Mouse (Mus musculus) kidney, adult 2 months (tissue): Measurements from ENCODE around the gene Sar1a. TPM values are rescaled to one million over a fixed set of nuclear protein-coding genes. Genes with fewer than 3 reads are reported as not detected.

ENCODE experiments used
- DNase-seq: peaks from one replicate; pipeline ENCODE4 v3.0.0; 2021
- H3K27ac ChIP-seq: fragments of 200-500 bp; 2 replicates; pipeline ENCODE4 v1.5.1; 2012; ENCODE audit warnings: low read depth, low read length, control low read depth, inconsistent platforms; ENCODE audit not compliant: insufficient read depth
- H3K27me3 ChIP-seq: fragments of 200-500 bp; replicated peaks from 2 replicates; pipeline ENCODE4 v1.6.1; 2012; ENCODE audit warnings: mild to moderate bottlenecking, moderate library complexity, low read length, inconsistent platforms; ENCODE audit not compliant: control insufficient read depth, insufficient read depth
- H3K36me3 ChIP-seq: fragments of 200-500 bp; 2 replicates; pipeline ENCODE4 v1.6.1; 2012; ENCODE audit warnings: mild to moderate bottlenecking, moderate library complexity, low read length, inconsistent platforms; ENCODE audit not compliant: control insufficient read depth, insufficient read depth
- H3K4me1 ChIP-seq: fragments of 200-500 bp; 2 replicates; pipeline ENCODE4 v1.6.1; 2011; ENCODE audit warnings: low read length; ENCODE audit not compliant: control insufficient read depth, insufficient read depth
- H3K4me3 ChIP-seq: fragments of 200-500 bp; 2 replicates; pipeline ENCODE4 v1.5.1; 2011; ENCODE audit warnings: mild to moderate bottlenecking, low read depth, low read length, control low read depth; ENCODE audit not compliant: insufficient read depth
- CTCF ChIP-seq: fragments of 200-500 bp; conservative IDR thresholded peaks from 2 replicates; pipeline ENCODE4 v1.5.1; 2011; ENCODE audit warnings: low read depth, mild to moderate bottlenecking, control low read depth, low read length, moderate library complexity, mixed read lengths; ENCODE audit not compliant: insufficient read depth, insufficient read length
- POLR2A ChIP-seq: fragments of 200-500 bp; IDR thresholded peaks from one replicate; pipeline ENCODE4 v1.6.1; 2011; ENCODE audit warnings: low read depth, low read length, control low read depth
- WGBS: fragments of 180-500 bp; shearing (Covaris S2); methylation state at CpG from one replicate; pipeline ENCODE4 v1.1.7; 2018; 5-methylcytosine and 5-hydroxymethylcytosine counted together
- polyA plus RNA-seq: library from polyadenylated mRNA; depleted of rRNA; stranded (reverse); fragments of >200 nt; gene quantifications from 2 replicates; pipeline ENCODE4 v1.2.3, GENCODE M21; 2012; rRNA removed

Sar1a gene
- polyA plus RNA-seq, result 64.3 and 67.7 TPM in 2 replicates

DNA sequence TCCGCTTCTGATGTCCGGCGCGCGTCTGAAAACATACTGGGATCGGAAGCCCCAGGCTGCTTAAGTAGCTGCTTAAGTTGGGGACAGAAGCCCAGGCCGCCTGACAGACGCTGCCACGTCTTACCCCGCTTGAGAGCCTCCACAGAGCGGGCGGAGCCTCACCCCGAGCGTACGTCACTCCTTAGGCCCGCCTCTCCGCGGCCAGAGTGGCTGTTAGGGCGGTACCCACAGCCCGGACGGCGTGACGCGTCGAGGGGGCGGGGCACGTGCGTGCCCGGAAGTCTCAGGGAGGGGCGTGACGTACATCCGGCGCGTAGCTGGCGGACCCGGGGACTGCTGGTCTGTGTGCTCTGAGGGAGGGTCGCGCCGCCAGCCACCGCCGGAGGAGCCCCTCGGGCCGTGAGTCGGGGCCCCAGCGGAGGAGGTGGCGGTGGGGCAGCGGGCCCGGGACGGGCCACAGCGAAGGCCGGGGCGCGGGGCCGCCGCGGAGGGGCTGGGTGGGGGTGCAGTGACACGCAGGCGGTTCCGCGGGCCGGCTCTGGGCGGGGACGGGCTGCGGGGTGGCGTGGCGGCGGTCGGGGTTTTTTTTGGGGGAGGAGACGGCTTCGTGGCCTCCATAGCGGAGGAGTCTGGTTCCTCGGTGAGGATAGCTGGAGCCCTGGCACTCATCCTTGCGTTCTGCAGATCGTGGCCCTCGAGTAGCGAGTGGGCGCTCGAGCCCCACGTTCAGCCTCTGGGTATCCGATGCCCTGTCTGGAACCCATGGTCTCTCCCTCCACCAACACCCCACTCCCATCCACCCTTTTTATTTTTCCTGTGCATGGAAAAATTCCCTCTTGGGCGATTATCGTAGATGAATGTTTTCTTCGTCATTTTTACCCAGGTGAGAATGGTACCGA is at the start of gene Sar1a:
Sar1a (plus strand) TSS at position 285 of the 899 bp plus-strand sequence.
- Histone ChIP-seq H3K4me1 (no peaks in the 10 kb centered on the region), H3K27me3 (no peaks in the 10 kb centered on the region), H3K27ac (peak within 1 kb of the TSS; percentile 86), H3K4me3 (peak within 1 kb of the TSS; percentile 66), H3K36me3 (no peaks in the 10 kb centered on the region)
- peak; percentile 76 for TF ChIP-seq POLR2A
- no peak for TF ChIP-seq CTCF
- 2% methylated on average over 82 of the region's 84 CpGs for WGBS
- peak; percentile 99 for DNase-seq

DNA sequence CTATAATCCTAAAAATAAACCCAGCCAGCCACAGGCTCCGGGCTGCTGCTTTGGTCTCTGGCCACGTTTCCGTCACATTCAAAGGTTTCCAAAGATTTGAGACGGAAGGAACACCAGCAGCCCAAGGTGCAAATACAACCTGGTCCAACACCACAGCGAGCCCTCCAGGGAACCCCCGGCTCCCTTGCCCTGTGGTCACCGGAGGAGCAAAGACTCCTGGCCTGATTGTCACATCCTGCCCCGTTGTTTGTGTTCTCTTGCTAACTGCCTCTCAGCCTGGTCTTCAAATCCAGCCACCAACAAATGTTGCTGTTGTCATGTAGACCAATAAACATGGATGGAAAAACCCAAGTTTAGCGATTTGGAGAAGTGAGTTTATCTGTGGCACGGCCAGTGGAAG is 47.7 kb upstream of the Sar1a start:
- DNase-seq, result no peak
- TF ChIP-seq CTCF (no peak), POLR2A (no peak)
- WGBS, result 58% methylated on average over 10 of the region's 10 CpGs

DNA sequence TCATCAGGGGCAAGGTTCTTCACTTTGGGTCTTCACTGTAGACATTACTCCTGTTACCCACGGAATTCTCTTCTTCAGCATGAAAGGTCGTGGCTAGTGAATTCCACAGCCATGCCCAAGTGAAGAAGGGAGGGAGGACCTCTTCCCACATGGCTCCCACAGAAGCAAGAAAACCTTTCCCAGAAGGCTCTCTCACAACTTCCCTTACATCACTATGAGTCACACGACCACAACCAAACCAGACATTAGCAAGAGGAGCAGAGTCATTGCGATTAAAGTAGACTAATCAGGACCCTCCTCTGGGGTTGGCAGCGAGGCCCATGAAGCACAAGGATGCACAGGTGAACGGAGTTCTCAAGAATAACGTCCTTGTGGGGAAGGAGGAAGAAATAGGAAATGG is 43.0 kb upstream of the Sar1a start:
- 78% methylated on average over 7 of the region's 7 CpGs for WGBS
- no peaks in the 10 kb centered on the region for H3K4me1 ChIP-seq
- DNase-seq, result no peak
- no peak overlapping the region for H3K4me3 ChIP-seq
- no peak overlapping the region for H3K27ac ChIP-seq
- H3K36me3 ChIP-seq, result no peaks in the 10 kb centered on the region
- no peaks in the 10 kb centered on the region for H3K27me3 ChIP-seq
- TF ChIP-seq POLR2A (no peak), CTCF (no peak)

More for the DNA sequence above, 47.7 kb upstream of the Sar1a start:
- H3K27me3 ChIP-seq, result no peaks in the 10 kb centered on the region
- no peaks in the 10 kb centered on the region for H3K36me3 ChIP-seq
- no peak overlapping the region for H3K27ac ChIP-seq
- no peaks in the 10 kb centered on the region for H3K4me1 ChIP-seq
- no peak overlapping the region for H3K4me3 ChIP-seq

DNA sequence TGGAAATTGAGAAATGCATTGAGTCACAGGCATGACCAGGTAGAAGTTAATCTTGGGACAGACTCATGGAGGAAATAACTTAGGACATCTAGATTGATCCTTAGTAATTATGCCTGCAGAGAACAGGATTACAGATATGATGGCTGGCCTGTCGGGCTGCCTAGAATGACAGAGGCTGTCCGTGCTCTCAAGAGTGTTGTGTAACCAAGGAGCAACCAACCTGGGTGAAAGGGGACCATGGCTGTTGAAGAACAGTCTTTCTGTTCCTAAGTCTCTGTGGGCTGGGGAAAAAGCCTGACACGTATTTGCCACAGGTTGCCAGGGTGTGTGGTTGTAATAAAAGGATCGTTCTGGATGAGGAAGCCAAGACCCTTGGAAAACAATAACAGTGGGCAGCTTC is 39.7 kb upstream of the Sar1a start:
- Histone ChIP-seq H3K4me1 (no peaks in the 10 kb centered on the region), H3K27me3 (no peaks in the 10 kb centered on the region), H3K36me3 (no peaks in the 10 kb centered on the region), H3K4me3 (no peak overlapping the region), H3K27ac (no peak overlapping the region)
- TF ChIP-seq POLR2A (no peak), CTCF (no peak)
- no peak for DNase-seq
- WGBS, result 59% methylated on average over 4 of the region's 4 CpGs

DNA sequence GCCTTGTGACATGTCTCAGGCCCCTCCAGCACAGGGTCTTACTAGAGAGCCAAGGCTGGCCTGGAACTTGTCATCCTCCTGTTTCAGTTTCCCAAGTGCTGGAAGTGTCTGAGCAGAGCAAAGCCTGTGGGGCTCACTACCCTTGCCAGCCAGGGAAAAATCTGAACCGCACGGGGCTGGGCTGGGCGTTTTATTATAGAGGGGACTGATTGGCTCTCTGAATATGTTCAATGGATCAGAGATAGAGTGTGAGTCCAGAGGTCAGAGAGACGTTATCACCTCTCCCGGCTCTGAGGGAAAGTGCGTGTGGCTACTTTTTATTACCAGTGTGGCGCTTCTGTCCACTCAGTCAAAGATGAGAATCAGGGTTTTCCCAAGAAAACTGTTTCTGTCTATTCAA is 33.5 kb upstream of the Sar1a start:
- no peaks in the 10 kb centered on the region for H3K36me3 ChIP-seq
- 82% methylated on average over 7 of the region's 7 CpGs for WGBS
- TF ChIP-seq POLR2A (no peak), CTCF (no peak)
- no peak for DNase-seq
- peaks cover 7% of the 10 kb centered on the region; the same call in 1 of the 2 replicates for H3K4me1 ChIP-seq
- H3K4me3 ChIP-seq, result no peak overlapping the region
- H3K27me3 ChIP-seq, result no peaks in the 10 kb centered on the region
- no peak overlapping the region for H3K27ac ChIP-seq

DNA sequence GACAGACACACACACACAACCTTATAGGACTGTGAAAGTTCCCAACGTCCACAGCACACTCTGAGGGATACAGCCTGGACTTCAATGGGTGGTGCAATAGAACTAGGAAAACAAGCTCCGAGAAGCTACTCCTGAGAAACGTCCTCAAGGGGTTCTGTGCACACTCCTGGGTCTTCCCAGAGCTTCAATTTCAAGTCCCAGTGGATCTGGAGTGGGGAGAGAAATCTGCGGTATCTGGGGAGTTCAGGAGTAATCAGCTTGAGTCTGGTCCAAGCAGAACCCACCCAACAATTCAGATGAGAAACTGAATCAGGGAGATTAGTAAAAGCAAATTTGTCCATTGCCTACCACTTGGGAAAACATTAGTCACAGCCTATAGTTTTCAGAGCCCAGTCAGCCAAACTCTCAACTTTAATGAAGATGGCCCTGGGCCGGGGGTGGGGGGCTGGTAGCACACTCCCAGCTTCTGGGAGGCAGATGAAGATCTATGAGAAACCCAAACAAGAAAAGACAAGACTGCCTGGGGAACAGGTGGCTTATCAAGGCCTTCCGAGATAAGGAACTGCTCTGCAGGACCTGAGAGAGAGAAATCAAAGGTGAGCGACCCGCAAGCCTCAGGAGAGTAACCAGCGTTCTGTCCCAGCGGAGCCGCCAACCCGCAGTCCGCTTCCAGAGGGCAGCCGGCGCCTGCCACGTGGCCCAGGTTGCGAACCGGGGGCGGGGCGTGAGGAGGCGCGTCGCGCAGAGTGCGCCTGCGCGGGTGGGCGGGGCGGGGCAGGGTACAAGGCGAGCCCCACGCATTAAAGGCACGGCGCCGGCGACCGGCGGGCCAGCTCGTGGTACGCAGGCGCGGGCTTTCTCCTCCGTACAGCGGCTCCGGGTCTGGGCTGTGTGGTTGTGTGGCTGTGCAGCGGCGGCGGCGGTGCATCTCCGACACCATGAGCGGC is 32.0 kb upstream of the Sar1a start, which contains the start of gene Ppa1:
Ppa1 (plus strand) TSS at position 763 of the 947 bp plus-strand sequence.
- peak; percentile 91 for DNase-seq
- H3K4me3 ChIP-seq, result peak within 1 kb of the TSS; percentile 95
- 3% methylated on average over 50 of the region's 50 CpGs for WGBS
- H3K4me1 ChIP-seq, result peaks cover 7% of the 10 kb centered on the region; the same call in 1 of the 2 replicates
- no peaks in the 10 kb centered on the region for H3K27me3 ChIP-seq
- no peak within 1 kb of the TSS for H3K27ac ChIP-seq
- no peaks in the 10 kb centered on the region for H3K36me3 ChIP-seq
- no peak for TF ChIP-seq CTCF
- no peak for TF ChIP-seq POLR2A
